Mouse (Mus musculus): ENCODE measurements around the gene Hspa2.

DNA sequence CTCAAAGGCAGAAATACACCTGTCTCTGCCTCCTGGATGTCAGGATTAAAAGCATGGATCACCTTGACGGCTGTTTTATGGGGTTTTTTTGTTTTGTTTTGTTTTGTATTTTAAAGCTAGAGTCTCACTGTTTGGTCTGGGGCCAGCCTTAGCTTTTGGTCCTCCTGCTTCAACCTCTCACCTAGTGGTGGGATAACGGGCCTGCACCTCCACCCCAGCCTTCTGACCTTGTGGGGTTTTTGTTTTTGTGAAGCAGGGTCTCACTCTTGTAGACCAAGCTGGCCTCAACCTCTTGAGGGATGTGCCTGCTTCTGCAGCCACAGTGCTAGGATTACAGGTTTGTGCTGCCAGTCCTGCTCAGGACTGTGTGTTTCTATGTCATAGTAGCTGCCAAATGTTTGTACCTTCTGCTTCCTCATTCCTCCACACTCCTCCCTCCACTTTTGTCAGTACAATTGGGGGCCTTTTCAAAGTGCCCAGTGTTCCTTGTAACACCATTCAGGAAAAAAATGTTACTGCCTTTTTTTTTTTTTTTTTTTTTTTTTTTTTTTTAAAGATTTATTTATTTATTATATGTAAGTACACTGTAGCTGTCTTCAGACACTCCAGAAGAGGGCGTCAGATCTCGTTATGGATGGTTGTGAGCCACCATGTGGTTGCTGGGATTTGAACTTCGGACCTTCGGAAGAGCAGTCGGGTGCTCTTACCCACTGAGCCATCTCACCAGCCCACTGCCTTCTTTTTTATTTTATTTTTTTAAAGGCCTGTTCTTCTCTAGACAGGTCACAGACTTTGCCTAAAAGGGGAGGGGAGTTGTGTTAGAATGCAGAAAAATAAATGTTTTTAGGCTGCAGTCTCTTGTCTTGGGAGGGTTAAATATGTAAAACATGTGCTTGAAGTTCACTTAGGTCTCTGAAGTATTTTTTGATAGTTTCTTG is 30.8 kb upstream of the Hspa2 start:
- TF ChIP-seq CTCF (IDR thresholded peaks at IDR 0.05; ENCODE audit: control insufficient read depth, insufficient read depth, low read length) (peak; percentile 41; the same call in 1 of the 2 replicates), POLR2A (IDR thresholded peaks at IDR 0.05; ENCODE audit: borderline replicate concordance, control insufficient read depth, low read depth, low read length) (no peak)
